Mouse (Mus musculus): ENCODE results near the gene Fam49a. TPM values are rescaled to one million over a fixed set of nuclear protein-coding genes. Genes with fewer than 3 reads are reported as not detected.

Fam49a gene
- polyA plus RNA-seq, 1 experiment from 2014 or later = 6.8 TPM

GRCm38 (mm10) chr12:12389271-12389670, 127.3 kb downstream of the Fam49a start:
- no peaks in the 10 kb centered on the region for H3K9me3 ChIP-seq (replicated peaks)
- no peak for ATAC-seq (replicated peaks; ENCODE audit: low FRiP score)
- H3K27me3 ChIP-seq = no peaks in the 10 kb centered on the region
- H3K27ac ChIP-seq = no peak overlapping the region
- no peak overlapping the region for H3K4me3 ChIP-seq (replicated peaks)
- H3K36me3 ChIP-seq = no peaks in the 10 kb centered on the region
- H3K9ac ChIP-seq = no peak overlapping the region
- 84% methylated on average over 1 of the region's 1 CpGs for WGBS
- H3K4me1 ChIP-seq = no peaks in the 10 kb centered on the region
- no peak overlapping the region for H3K4me2 ChIP-seq

GRCm38 (mm10) chr12:12396224-12396623, 134.3 kb downstream of the Fam49a start:
- WGBS = 17% methylated on average over 6 of the region's 6 CpGs
- no peak for ATAC-seq (replicated peaks; ENCODE audit: low FRiP score)
- no peak overlapping the region for H3K4me3 ChIP-seq (replicated peaks)
- no peak overlapping the region for H3K27ac ChIP-seq
- no peaks in the 10 kb centered on the region for H3K9me3 ChIP-seq (replicated peaks)
- peaks cover 5% of the 10 kb centered on the region; the same call in 1 of the 2 replicates for H3K4me1 ChIP-seq
- no peak overlapping the region for H3K4me2 ChIP-seq
- H3K9ac ChIP-seq = no peak overlapping the region
- H3K27me3 ChIP-seq = no peaks in the 10 kb centered on the region
- H3K36me3 ChIP-seq = no peaks in the 10 kb centered on the region

- H3K9ac ChIP-seq = no peak overlapping the region
- H3K4me2 ChIP-seq = peak overlapping the region; percentile 55
- H3K4me1 ChIP-seq = peaks cover 20% of the 10 kb centered on the region
- H3K36me3 ChIP-seq = no peaks in the 10 kb centered on the region
- H3K27ac ChIP-seq = no peak overlapping the region
- H3K4me3 ChIP-seq (replicated peaks) = peak overlapping the region; percentile 21; the same call in 1 of the 2 replicates
- 41% methylated on average over 9 of the region's 9 CpGs for WGBS
- no peaks in the 10 kb centered on the region for H3K27me3 ChIP-seq
- H3K9me3 ChIP-seq (replicated peaks) = no peaks in the 10 kb centered on the region
- ATAC-seq (replicated peaks; ENCODE audit: low FRiP score) = no peak; the same call in 1 of the 2 replicates
Observed at GRCm38 (mm10) chr12:12401051-12401465, 139.1 kb downstream of the Fam49a start.

DNA sequence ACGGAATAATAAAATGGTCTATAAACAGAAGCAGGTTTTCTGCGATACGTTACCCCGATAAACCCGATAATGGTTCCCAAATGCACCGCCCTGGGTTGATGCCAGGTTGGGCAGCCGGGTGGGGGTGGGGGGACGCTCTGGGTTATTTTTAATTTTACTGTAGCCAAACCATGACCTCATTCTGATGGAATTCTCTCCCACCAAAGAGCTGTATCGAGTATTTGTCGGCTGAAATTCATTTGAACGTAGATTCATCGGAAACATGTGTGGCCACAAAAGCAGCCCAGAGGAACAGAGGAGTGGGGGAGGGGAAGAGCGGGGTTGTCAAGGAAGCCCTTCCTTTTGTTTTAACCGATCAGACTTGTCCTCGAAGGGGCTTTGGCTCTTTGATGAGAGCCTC, 139.6 kb downstream of the Fam49a start:
- no peaks in the 10 kb centered on the region for H3K27me3 ChIP-seq
- H3K36me3 ChIP-seq = no peaks in the 10 kb centered on the region
- H3K9ac ChIP-seq = no peak overlapping the region
- H3K27ac ChIP-seq = no peak overlapping the region
- H3K4me2 ChIP-seq = peak overlapping the region; percentile 55
- peaks cover 20% of the 10 kb centered on the region for H3K4me1 ChIP-seq
- peak overlapping the region; percentile 21; the same call in 1 of the 2 replicates for H3K4me3 ChIP-seq (replicated peaks)
- ATAC-seq (replicated peaks; ENCODE audit: low FRiP score) = no peak
- 31% methylated on average over 15 of the region's 15 CpGs for WGBS
- no peaks in the 10 kb centered on the region for H3K9me3 ChIP-seq (replicated peaks)

DNA sequence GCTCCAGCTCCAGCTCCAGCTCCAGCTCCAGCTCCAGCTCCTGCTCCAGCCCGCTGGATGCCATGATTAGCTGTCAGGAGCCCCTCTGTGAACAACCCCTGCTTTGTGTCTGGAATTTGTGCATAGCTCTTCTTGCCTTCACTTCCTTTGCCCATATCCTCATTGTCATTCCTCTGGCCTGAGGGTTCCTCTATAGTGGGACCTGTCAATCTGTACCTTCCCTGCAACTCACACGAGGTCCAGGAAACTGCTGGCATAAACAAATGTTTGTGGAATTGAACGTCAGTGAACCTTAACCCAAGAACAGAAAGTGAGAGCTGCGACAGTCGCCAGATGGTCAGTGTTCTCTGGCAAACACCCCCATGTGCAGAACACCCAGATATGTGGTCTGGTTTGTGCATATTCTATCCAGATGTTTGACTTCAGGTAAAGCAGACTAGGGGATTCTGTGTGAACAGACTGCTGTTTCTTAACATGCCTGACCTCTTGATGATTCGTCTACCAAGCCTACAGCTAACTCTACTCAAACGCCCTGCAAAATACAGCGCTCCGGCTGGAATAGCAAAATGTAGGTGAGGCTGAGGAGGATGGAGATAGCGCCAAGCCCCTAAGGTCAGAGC, 143.7 kb downstream of the Fam49a start:
- ATAC-seq (replicated peaks; ENCODE audit: low FRiP score) = no peak
- H3K9ac ChIP-seq = no peak overlapping the region
- WGBS = 46% methylated on average over 10 of the region's 10 CpGs
- H3K27ac ChIP-seq = no peak overlapping the region
- H3K9me3 ChIP-seq (replicated peaks) = no peaks in the 10 kb centered on the region
- no peak overlapping the region for H3K4me3 ChIP-seq (replicated peaks)
- H3K27me3 ChIP-seq = no peaks in the 10 kb centered on the region
- H3K36me3 ChIP-seq = no peaks in the 10 kb centered on the region
- peaks cover 20% of the 10 kb centered on the region for H3K4me1 ChIP-seq
- no peak overlapping the region for H3K4me2 ChIP-seq

- H3K9ac ChIP-seq = no peak overlapping the region
- H3K4me1 ChIP-seq = peaks cover 7% of the 10 kb centered on the region; the same call in 1 of the 2 replicates
- no peaks in the 10 kb centered on the region for H3K27me3 ChIP-seq
- no peak overlapping the region for H3K4me3 ChIP-seq (replicated peaks)
- H3K36me3 ChIP-seq = no peaks in the 10 kb centered on the region
- no peak overlapping the region for H3K27ac ChIP-seq
- WGBS = 72% methylated on average over 5 of the region's 5 CpGs
- no peak overlapping the region for H3K4me2 ChIP-seq
- no peaks in the 10 kb centered on the region for H3K9me3 ChIP-seq (replicated peaks)
- no peak for ATAC-seq (replicated peaks; ENCODE audit: low FRiP score)
Observed at GRCm38 (mm10) chr12:12409044-12409443, 147.1 kb downstream of the Fam49a start.

- H3K36me3 ChIP-seq = no peaks in the 10 kb centered on the region
- H3K4me2 ChIP-seq = no peak overlapping the region
- no peak overlapping the region for H3K9ac ChIP-seq
- no peaks in the 10 kb centered on the region for H3K9me3 ChIP-seq (replicated peaks)
- ATAC-seq (replicated peaks; ENCODE audit: low FRiP score) = peak; percentile 49; the same call in 1 of the 2 replicates
- WGBS = 36% methylated on average over 5 of the region's 5 CpGs
- H3K4me3 ChIP-seq (replicated peaks) = no peak overlapping the region
- H3K27ac ChIP-seq = no peak overlapping the region
- H3K27me3 ChIP-seq = no peaks in the 10 kb centered on the region
- no peaks in the 10 kb centered on the region for H3K4me1 ChIP-seq
Observed at GRCm38 (mm10) chr12:12412674-12413073, 150.7 kb downstream of the Fam49a start.

GRCm38 (mm10) chr12:12420423-12420822, 158.5 kb downstream of the Fam49a start:
- H3K27ac ChIP-seq = no peak overlapping the region
- H3K36me3 ChIP-seq = no peaks in the 10 kb centered on the region
- H3K9ac ChIP-seq = no peak overlapping the region
- 4% methylated on average over 2 of the region's 2 CpGs for WGBS
- H3K4me3 ChIP-seq (replicated peaks) = no peak overlapping the region
- H3K4me1 ChIP-seq = peaks cover 9% of the 10 kb centered on the region
- H3K27me3 ChIP-seq = no peaks in the 10 kb centered on the region
- H3K4me2 ChIP-seq = peak overlapping the region; percentile 70; the same call in 1 of the 2 replicates
- H3K9me3 ChIP-seq (replicated peaks) = no peaks in the 10 kb centered on the region
- peak; percentile 38; the same call in 1 of the 2 replicates for ATAC-seq (replicated peaks; ENCODE audit: low FRiP score)

DNA sequence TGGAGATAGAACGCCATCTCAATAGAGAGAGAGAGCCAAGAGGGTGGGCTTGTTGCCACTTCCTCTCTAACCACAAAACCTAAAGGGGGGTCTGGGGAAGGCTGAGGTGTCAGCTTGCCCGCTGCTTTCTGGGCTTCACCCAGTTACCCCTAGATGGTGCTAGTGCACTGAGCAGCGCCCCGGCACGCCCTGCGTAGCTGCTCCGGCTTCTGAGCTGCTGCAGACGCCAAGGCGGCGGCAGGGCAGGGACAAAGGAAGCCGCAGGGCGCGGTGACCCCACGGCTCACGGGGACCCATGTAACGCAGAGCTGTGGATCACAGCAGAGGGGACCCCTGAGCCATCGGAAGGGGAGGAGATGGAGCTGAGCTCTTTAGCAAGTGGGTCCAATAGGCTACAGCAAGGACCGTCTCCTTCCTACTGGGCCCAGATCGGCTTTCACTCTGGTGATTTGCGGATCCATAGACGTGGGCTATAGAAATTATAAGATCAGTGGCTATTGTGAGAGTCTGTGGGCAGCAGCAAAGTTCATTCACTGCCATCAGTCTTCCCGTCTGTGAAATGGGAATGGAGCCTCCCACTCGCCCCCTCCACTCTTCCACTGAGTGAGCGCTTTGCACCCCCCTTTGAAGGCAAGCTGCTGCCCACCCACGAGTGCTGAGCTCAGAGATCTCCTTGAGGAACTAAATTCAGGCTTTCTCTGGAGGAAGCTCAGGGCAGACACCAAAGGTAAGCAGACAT, 159.1 kb downstream of the Fam49a start:
- H3K9ac ChIP-seq = peak overlapping the region; percentile 57
- peak overlapping the region; percentile 48 for H3K4me3 ChIP-seq (replicated peaks)
- peak overlapping the region; percentile 70 for H3K4me2 ChIP-seq
- no peaks in the 10 kb centered on the region for H3K36me3 ChIP-seq
- H3K4me1 ChIP-seq = peaks cover 9% of the 10 kb centered on the region
- peak; percentile 96 for ATAC-seq (replicated peaks; ENCODE audit: low FRiP score)
- H3K9me3 ChIP-seq (replicated peaks) = no peaks in the 10 kb centered on the region
- H3K27me3 ChIP-seq = no peaks in the 10 kb centered on the region
- H3K27ac ChIP-seq = no peak overlapping the region
- 12% methylated on average over 25 of the region's 25 CpGs for WGBS

DNA sequence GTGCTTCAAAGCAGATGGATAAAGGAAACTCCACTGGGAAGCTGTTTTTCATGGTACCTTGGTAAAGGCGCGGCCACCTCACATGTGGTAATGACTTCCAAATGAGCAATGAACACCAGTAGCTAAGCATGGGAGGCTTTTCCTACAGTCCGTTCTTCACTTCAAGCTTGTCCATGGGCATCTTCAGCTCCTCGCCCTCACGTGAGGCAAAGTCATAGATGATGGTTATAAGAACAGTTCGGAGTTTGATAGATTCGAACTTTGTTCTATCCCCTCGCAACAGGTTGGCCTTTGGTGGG, 159.6 kb downstream of the Fam49a start:
- H3K27me3 ChIP-seq = no peaks in the 10 kb centered on the region
- no peak overlapping the region for H3K4me3 ChIP-seq (replicated peaks)
- H3K9me3 ChIP-seq (replicated peaks) = no peaks in the 10 kb centered on the region
- 93% methylated on average over 8 of the region's 8 CpGs for WGBS
- no peak for ATAC-seq (replicated peaks; ENCODE audit: low FRiP score)
- H3K4me2 ChIP-seq = peak overlapping the region; percentile 70; the same call in 1 of the 2 replicates
- peaks cover 9% of the 10 kb centered on the region for H3K4me1 ChIP-seq
- no peaks in the 10 kb centered on the region for H3K36me3 ChIP-seq
- no peak overlapping the region for H3K9ac ChIP-seq
- H3K27ac ChIP-seq = no peak overlapping the region

GRCm38 (mm10) chr12:12425188-12425587, 163.2 kb downstream of the Fam49a start:
- H3K4me1 ChIP-seq = peaks cover 9% of the 10 kb centered on the region
- WGBS = 83% methylated on average over 5 of the region's 5 CpGs
- H3K27ac ChIP-seq = no peak overlapping the region

DNA sequence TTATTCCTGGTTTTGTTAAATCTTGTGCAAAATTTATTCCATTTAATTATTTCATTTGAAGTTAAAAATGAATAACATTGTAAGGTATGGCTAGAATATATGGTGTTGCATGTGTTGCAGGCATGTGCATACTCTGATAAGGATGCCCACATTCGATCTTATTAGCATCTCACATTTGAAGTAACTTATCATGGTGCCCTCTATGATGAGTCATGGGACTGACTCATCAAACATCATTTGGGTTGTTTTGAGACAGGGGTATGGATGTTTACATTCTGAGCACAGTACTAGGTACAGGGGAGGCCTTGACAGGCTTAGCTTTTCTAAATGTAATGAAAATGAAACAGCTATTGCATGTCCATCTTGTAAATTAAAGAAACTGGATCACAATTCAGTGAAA, 165.3 kb downstream of the Fam49a start:
- no peak for ATAC-seq (replicated peaks; ENCODE audit: low FRiP score)
- WGBS = 84% methylated on average over 1 of the region's 1 CpGs
- no peaks in the 10 kb centered on the region for H3K36me3 ChIP-seq

More at GRCm38 (mm10) chr12:12425188-12425587, 163.2 kb downstream of the Fam49a start:
- H3K9me3 ChIP-seq (replicated peaks) = no peaks in the 10 kb centered on the region
- H3K9ac ChIP-seq = no peak overlapping the region
- H3K4me3 ChIP-seq (replicated peaks) = no peak overlapping the region
- ATAC-seq (replicated peaks; ENCODE audit: low FRiP score) = no peak
- H3K27me3 ChIP-seq = no peaks in the 10 kb centered on the region
- H3K36me3 ChIP-seq = no peaks in the 10 kb centered on the region
- no peak overlapping the region for H3K4me2 ChIP-seq

More for the DNA sequence above, 165.3 kb downstream of the Fam49a start:
- H3K9ac ChIP-seq = no peak overlapping the region
- H3K4me1 ChIP-seq = no peaks in the 10 kb centered on the region
- no peaks in the 10 kb centered on the region for H3K27me3 ChIP-seq
- no peak overlapping the region for H3K4me3 ChIP-seq (replicated peaks)
- H3K4me2 ChIP-seq = no peak overlapping the region
- no peak overlapping the region for H3K27ac ChIP-seq
- H3K9me3 ChIP-seq (replicated peaks) = no peaks in the 10 kb centered on the region

Data from kidney, embryonic 15.5 days (tissue).